Mouse (Mus musculus) WW6 (cell line): ENCODE results near the gene Astn2.

Experiments
- DNase-seq: peaks from one replicate; pipeline ENCODE4 v3.0.0-alpha.2; 2013; ENCODE audit warnings: low read depth, low spot score

Gene Astn2

GRCm38 (mm10) chr4:66404201-66404711, at the start of gene Astn2:
Gene Astn2, minus strand, starts transcription at chr4:66404611.
- DNase-seq, result no peak

DNA sequence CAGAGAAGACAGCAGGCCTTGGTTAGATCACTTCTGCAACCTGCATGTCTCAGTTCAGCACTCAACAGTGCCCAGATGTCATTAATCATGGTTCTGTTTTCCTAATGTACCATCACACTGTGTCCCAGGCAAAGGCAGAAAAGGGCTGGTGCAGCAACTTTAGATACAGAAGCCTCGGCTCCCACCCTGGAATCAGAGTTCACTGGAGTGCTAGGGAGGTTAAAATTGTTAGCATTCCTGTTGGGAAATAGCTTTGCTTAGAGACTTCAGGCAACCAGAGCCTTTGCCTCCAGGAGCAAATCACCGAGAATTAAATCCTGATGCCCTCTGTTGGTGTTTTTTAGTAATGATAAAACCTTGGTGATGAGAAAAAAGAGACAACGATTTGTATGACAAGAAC, 45.7 kb upstream of the Astn2 start:
- no peak for DNase-seq

GRCm38 (mm10) chr4:66431256-66431655, 26.8 kb upstream of the Astn2 start:
- DNase-seq, result no peak

DNA sequence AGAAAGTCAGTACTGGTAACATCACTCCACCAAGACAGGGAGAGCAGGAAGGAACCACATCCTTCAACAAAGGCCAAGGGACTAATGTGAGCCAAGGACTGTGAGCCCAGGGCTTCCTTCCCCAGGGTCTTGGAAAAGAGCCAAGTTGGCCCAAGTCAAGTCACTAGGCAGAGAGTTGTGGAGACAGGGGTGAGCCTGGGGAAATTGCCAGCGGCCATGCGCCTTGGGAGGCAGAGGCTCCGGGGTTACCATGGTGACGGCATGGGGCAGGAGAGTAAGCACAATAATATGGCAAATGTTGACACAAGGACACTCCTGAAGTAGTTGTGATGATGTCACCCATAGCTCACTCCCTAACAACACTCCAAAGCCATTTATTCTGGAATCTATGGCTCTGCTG, 21.4 kb upstream of the Astn2 start:
- DNase-seq, result no peak

DNA sequence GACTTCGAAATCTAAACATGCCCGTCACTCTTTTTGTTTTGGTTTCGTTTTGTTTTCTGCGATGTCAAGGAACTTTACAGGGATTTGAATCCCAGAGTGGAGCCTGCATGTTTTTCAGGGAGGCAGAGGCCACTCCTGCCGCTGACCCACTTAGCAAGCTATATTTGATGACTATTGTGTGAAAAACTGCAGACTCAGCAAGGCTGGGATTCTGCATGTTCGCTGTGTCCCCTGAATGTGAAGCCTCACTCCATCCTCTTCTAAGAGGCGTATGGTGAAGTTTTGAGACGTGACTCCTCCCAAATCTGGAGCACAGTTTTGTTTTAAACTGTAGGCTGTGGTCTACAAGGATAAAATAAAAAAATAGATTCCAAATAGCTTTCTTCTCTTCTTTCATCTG, 10.4 kb upstream of the Astn2 start:
- DNase-seq, result no peak

DNA sequence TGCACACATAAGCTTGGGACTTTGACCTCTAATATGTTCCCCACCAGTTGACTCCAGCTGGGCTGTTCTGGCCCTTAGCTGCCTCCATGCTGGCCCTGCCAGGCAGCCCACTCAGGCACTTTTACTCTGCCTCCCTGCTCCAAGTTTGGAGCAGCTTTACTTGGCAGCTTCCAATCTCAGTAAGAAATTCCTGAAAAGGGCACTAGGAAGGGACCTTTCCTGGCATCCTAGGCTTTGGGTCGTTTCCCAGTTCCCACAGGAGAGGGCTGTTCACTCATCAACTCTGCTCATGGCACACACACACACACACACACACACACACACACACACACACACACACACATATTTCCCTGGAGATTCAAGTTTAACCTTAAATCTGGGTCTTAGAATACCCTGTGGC, 675 bp upstream of the Astn2 start:
- no peak for DNase-seq

- DNase-seq, result no peak
Measured at GRCm38 (mm10) chr4:66403708-66404200, 657 bp downstream of the Astn2 start.

DNA sequence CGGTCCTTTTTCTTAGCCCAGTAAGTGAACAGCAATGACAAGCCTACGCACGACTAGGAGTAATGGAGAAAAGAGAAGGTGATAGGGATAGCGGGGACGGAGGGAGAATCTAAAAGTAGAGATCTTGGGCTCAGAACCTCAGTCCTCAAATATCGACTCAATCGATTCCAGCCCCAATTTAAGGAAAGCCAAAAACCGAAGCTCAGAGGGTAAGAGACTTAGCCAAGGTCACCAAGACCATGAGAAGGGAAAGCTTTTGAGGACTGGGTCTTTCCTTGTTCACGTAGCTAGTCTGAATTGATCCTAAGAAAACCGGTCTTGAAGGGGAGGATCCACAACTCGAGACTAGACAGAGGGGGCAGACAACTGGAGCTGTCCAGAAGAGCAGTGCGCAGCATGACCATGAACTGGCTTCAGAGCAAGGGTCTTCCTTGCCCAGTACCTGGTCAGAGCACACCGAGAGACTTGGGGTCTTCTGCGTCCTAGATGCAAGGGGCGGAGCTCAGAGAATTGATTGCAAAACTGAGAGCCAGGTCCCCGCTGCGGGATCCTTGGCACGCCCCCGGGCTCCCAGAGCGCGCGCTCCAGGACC, 1.2 kb downstream of the Astn2 start:
- DNase-seq, result no peak

GRCm38 (mm10) chr4:66402611-66403010, 1.8 kb downstream of the Astn2 start:
- no peak for DNase-seq

DNA sequence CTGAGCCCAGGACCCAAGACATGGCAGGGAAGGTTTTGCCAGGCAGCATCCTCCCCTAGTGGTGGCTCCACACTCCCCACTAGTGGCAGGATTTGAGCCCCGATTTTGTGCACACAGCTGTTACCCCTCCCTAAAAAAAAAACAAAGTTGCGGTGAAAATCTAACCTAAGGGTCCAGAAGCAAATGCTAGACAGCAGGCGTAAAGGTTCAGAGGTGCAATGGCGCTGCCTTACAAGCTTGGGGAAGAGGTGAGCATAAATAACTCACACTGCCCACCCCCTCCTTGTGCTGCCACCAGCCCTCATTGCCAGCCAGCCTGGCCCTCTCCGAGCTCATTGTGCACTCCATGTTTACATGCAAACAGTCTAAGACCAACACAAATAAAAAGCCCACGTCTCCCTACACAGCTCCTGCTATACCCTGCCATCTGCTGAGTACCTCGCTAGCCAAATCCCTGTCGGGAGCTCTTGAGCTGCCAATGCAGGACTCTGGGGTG, 3.2 kb downstream of the Astn2 start:
- DNase-seq, result no peak

- no peak for DNase-seq
Measured at GRCm38 (mm10) chr4:66399066-66399465, 5.3 kb downstream of the Astn2 start.

GRCm38 (mm10) chr4:66397216-66397615, 7.2 kb downstream of the Astn2 start:
- no peak for DNase-seq

GRCm38 (mm10) chr4:66393294-66393693, 11.1 kb downstream of the Astn2 start:
- DNase-seq, result no peak

DNA sequence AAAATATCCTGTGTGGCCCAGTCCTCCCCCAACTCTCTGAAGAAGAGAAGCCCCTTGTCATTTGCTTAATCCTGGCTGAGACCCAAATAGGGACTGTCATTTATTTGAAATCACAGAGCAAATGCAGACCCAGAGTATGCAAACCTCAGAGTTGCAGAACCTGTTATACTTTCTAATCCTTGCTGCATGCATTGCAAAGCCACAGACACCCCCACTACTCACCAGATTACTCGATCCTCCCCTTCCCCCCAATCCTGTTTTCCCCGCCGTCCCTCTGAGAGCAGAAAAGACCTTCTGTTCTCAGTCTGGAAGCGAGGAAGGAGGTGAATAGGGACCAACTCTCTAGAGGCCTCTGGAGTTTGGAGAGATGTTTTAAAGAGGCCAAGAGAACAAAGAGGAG, 13.9 kb downstream of the Astn2 start:
- no peak for DNase-seq

GRCm38 (mm10) chr4:66378586-66378985, 25.8 kb downstream of the Astn2 start:
- no peak for DNase-seq

DNA sequence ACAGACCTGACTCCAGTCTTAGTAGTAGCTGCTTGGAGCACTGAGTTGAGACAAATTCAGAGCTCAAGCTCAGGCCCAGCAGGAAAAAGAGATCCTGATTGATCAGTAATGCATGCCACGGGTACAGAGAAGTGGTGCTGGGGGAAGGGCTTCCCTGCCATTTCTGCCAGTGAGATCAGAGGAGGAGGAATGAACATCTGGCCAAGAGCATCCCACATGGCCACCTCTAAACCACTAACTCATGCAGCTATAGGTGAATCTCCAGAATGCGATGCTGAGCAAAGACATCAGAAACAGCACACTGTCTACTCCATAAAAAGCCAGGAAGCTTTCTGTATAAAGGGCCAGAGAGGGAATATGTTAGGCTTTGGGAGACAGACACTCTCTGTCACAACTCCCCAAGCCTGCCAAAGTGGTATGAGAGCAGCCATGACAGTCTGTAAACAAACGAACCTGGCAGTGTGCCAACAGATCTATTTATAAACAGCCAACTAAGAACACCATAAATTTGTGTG, 33.8 kb downstream of the Astn2 start:
- no peak for DNase-seq

DNA sequence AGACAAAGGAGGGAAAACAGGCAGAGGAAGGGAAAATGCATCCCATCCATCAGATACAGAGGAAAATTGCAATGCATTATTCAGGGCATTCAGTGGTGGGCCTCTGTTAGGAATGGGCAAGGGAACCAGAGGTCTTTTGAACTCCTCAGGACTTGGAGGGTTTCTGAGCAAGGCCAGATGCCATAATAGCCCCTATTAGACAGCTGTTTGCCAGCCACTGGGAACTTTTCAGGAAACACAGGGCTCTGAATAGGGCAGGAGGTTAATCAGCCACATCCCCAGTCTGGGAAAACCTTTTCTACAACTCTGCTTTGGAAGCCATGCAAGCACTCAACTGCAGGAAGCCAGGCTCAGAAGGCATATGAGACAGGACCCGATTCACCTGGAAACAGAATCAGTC, 38.9 kb downstream of the Astn2 start:
- no peak for DNase-seq

- DNase-seq, result no peak
Measured at GRCm38 (mm10) chr4:66344632-66345031, 59.8 kb downstream of the Astn2 start.

GRCm38 (mm10) chr4:66337443-66337842, 67.0 kb downstream of the Astn2 start:
- DNase-seq, result no peak

DNA sequence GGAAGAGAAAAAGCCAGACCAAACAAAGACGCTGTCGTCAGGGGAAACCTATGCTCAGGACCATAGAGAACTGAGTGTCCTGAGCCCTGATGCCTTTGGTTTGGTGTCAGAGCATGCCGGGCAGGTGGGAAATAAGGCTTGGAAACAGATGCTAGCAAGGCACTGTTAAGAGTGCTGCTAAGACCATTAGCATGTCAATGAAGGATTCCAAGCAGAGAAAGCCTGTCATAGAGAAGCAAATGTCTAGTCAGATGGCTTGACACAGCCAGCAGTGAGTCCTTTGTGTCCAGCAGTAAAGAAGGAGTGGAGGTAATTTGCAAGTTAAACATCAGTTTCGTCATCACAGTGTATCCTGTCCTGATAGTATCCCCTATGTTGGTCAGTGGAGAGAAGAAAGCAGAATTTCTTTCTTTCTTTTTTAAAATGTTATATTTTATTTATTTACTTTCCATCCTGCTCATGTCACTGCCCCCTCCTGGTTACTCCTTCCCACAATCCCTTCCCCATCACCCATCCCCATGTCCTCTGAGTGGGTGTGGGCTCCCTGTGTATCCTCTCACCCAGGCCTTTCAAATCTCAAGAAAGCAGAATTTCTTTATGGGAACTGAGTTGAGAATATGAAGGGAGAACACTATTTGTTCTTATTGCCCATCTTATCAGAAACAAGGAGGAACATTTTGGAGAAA, 73.7 kb downstream of the Astn2 start:
- peak; percentile 38 for DNase-seq

- no peak for DNase-seq
Measured at GRCm38 (mm10) chr4:66321051-66321450, 83.4 kb downstream of the Astn2 start.

DNA sequence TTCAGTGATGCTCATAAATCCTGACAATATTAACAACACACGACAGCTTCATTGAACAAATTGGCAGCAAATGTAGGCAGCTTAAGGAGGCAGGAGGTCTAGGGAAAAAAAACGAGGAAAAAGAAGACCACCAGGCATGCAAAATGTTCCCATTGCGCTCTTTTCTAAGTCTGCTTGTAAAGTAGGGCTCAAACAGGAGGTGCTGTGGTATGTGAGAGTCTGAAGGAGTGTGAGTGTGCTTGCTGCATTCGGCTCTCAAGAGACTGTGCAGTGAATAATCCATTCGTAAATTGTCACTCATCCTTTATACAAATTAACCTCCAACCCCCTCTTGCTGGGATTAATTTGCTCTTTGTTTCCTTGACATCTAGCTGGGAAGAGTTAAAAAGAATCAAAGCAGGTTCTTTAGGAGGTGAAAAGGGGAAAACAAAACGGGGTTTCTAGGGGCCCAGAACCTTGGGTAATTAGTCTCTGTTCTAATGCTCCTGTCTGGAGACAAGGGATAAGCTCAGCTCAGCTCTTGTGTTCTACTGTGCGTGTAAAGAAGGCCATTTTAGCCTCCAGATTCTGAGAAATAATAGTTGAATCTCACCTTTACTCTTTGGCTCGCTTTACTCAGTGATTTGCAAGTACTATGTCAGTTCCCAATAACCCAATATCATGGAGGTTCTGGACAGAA, 89.5 kb downstream of the Astn2 start:
- no peak for DNase-seq
